Mouse (Mus musculus): ENCODE data around the gene Plekha3. TPM values are rescaled to one million over a fixed set of nuclear protein-coding genes. Genes with fewer than 3 reads are reported as not detected.

Plekha3 gene
- polyA plus RNA-seq, 1 experiment: 38.0 TPM

- no peak for TF ChIP-seq POLR2A (IDR thresholded peaks at IDR 0.05; ENCODE audit: insufficient read depth, low read length)
- H3K36me3 ChIP-seq (ENCODE audit: control insufficient read depth, insufficient read depth, low read length, poor library complexity, severe bottlenecking): peaks cover 38% of the 10 kb centered on the region
- H3K4me1 ChIP-seq (ENCODE audit: control insufficient read depth, insufficient read depth, low read length): no peaks in the 10 kb centered on the region
- no peak overlapping the region for H3K4me3 ChIP-seq (ENCODE audit: low read depth, low read length)
- H3K9ac ChIP-seq (ENCODE audit: low read depth, poor library complexity, severe bottlenecking): no peak overlapping the region
- no peak overlapping the region for H3K27ac ChIP-seq (ENCODE audit: insufficient read depth, low read length)
- no peaks in the 10 kb centered on the region for H3K9me3 ChIP-seq (replicated peaks; ENCODE audit: control insufficient read depth, insufficient read depth, low read length, poor library complexity, severe bottlenecking)
- no peaks in the 10 kb centered on the region for H3K27me3 ChIP-seq (ENCODE audit: control insufficient read depth, insufficient read depth, low read length, poor library complexity, severe bottlenecking)
Measured at GRCm38 (mm10) chr2:76682301-76682700, 7.2 kb downstream of the Plekha3 start.

- TF ChIP-seq EP300 (IDR thresholded peaks at IDR 0.05; ENCODE audit: insufficient read depth, low read depth, low read length) (no peak), POLR2A (IDR thresholded peaks at IDR 0.05; ENCODE audit: insufficient read depth, low read length) (no peak), CTCF (IDR thresholded peaks at IDR 0.05; ENCODE audit: low read depth, low read length) (no peak)
- Histone ChIP-seq H3K4me3 (ENCODE audit: low read depth, low read length) (no peak overlapping the region), H3K9me3 (replicated peaks; ENCODE audit: control insufficient read depth, insufficient read depth, low read length, poor library complexity, severe bottlenecking) (no peaks in the 10 kb centered on the region), H3K9ac (ENCODE audit: low read depth, poor library complexity, severe bottlenecking) (no peak overlapping the region), H3K27ac (ENCODE audit: insufficient read depth, low read length) (no peak overlapping the region), H3K4me1 (ENCODE audit: control insufficient read depth, insufficient read depth, low read length) (no peaks in the 10 kb centered on the region), H3K36me3 (ENCODE audit: control insufficient read depth, insufficient read depth, low read length, poor library complexity, severe bottlenecking) (peaks cover 47% of the 10 kb centered on the region), H3K27me3 (ENCODE audit: control insufficient read depth, insufficient read depth, low read length, poor library complexity, severe bottlenecking) (no peaks in the 10 kb centered on the region)
Measured at GRCm38 (mm10) chr2:76686986-76687385, 11.9 kb downstream of the Plekha3 start.

GRCm38 (mm10) chr2:76687608-76688007 is 12.5 kb downstream of the Plekha3 start:
- peaks cover 51% of the 10 kb centered on the region for H3K36me3 ChIP-seq (ENCODE audit: control insufficient read depth, insufficient read depth, low read length, poor library complexity, severe bottlenecking)
- no peaks in the 10 kb centered on the region for H3K27me3 ChIP-seq (ENCODE audit: control insufficient read depth, insufficient read depth, low read length, poor library complexity, severe bottlenecking)
- no peaks in the 10 kb centered on the region for H3K4me1 ChIP-seq (ENCODE audit: control insufficient read depth, insufficient read depth, low read length)
- H3K9me3 ChIP-seq (replicated peaks; ENCODE audit: control insufficient read depth, insufficient read depth, low read length, poor library complexity, severe bottlenecking): no peaks in the 10 kb centered on the region
- TF ChIP-seq EP300 (IDR thresholded peaks at IDR 0.05; ENCODE audit: insufficient read depth, low read depth, low read length) (no peak), CTCF (IDR thresholded peaks at IDR 0.05; ENCODE audit: low read depth, low read length) (no peak), POLR2A (IDR thresholded peaks at IDR 0.05; ENCODE audit: insufficient read depth, low read length) (no peak)
- no peak overlapping the region for H3K4me3 ChIP-seq (ENCODE audit: low read depth, low read length)
- H3K9ac ChIP-seq (ENCODE audit: low read depth, poor library complexity, severe bottlenecking): no peak overlapping the region; the same call in 1 of the 2 replicates
- no peak overlapping the region for H3K27ac ChIP-seq (ENCODE audit: insufficient read depth, low read length)

GRCm38 (mm10) chr2:76688162-76688561 is 13.1 kb downstream of the Plekha3 start:
- TF ChIP-seq CTCF (IDR thresholded peaks at IDR 0.05; ENCODE audit: low read depth, low read length): no peak
- TF ChIP-seq POLR2A (IDR thresholded peaks at IDR 0.05; ENCODE audit: insufficient read depth, low read length): no peak
- no peak for TF ChIP-seq EP300 (IDR thresholded peaks at IDR 0.05; ENCODE audit: insufficient read depth, low read depth, low read length)
- H3K4me3 ChIP-seq (ENCODE audit: low read depth, low read length): no peak overlapping the region
- no peaks in the 10 kb centered on the region for H3K9me3 ChIP-seq (replicated peaks; ENCODE audit: control insufficient read depth, insufficient read depth, low read length, poor library complexity, severe bottlenecking)
- no peak overlapping the region for H3K9ac ChIP-seq (ENCODE audit: low read depth, poor library complexity, severe bottlenecking)
- no peaks in the 10 kb centered on the region for H3K4me1 ChIP-seq (ENCODE audit: control insufficient read depth, insufficient read depth, low read length)
- no peak overlapping the region for H3K27ac ChIP-seq (ENCODE audit: insufficient read depth, low read length)
- H3K36me3 ChIP-seq (ENCODE audit: control insufficient read depth, insufficient read depth, low read length, poor library complexity, severe bottlenecking): peaks cover 53% of the 10 kb centered on the region
- no peaks in the 10 kb centered on the region for H3K27me3 ChIP-seq (ENCODE audit: control insufficient read depth, insufficient read depth, low read length, poor library complexity, severe bottlenecking)

GRCm38 (mm10) chr2:76690436-76691204 is 15.5 kb downstream of the Plekha3 start:
- Histone ChIP-seq H3K4me3 (ENCODE audit: low read depth, low read length) (no peak overlapping the region), H3K27ac (ENCODE audit: insufficient read depth, low read length) (no peak overlapping the region), H3K9me3 (replicated peaks; ENCODE audit: control insufficient read depth, insufficient read depth, low read length, poor library complexity, severe bottlenecking) (no peaks in the 10 kb centered on the region), H3K9ac (ENCODE audit: low read depth, poor library complexity, severe bottlenecking) (no peak overlapping the region), H3K4me1 (ENCODE audit: control insufficient read depth, insufficient read depth, low read length) (no peaks in the 10 kb centered on the region), H3K36me3 (ENCODE audit: control insufficient read depth, insufficient read depth, low read length, poor library complexity, severe bottlenecking) (peaks cover 66% of the 10 kb centered on the region), H3K27me3 (ENCODE audit: control insufficient read depth, insufficient read depth, low read length, poor library complexity, severe bottlenecking) (no peaks in the 10 kb centered on the region)
- TF ChIP-seq CTCF (IDR thresholded peaks at IDR 0.05; ENCODE audit: low read depth, low read length) (no peak), EP300 (IDR thresholded peaks at IDR 0.05; ENCODE audit: insufficient read depth, low read depth, low read length) (no peak), POLR2A (IDR thresholded peaks at IDR 0.05; ENCODE audit: insufficient read depth, low read length) (no peak)

GRCm38 (mm10) chr2:76693765-76694164 is 18.7 kb downstream of the Plekha3 start:
- no peak overlapping the region for H3K9ac ChIP-seq (ENCODE audit: low read depth, poor library complexity, severe bottlenecking)
- TF ChIP-seq POLR2A (IDR thresholded peaks at IDR 0.05; ENCODE audit: insufficient read depth, low read length) (no peak), CTCF (IDR thresholded peaks at IDR 0.05; ENCODE audit: low read depth, low read length) (no peak), EP300 (IDR thresholded peaks at IDR 0.05; ENCODE audit: insufficient read depth, low read depth, low read length) (no peak)
- peaks cover 54% of the 10 kb centered on the region for H3K36me3 ChIP-seq (ENCODE audit: control insufficient read depth, insufficient read depth, low read length, poor library complexity, severe bottlenecking)
- no peaks in the 10 kb centered on the region for H3K4me1 ChIP-seq (ENCODE audit: control insufficient read depth, insufficient read depth, low read length)
- no peaks in the 10 kb centered on the region for H3K27me3 ChIP-seq (ENCODE audit: control insufficient read depth, insufficient read depth, low read length, poor library complexity, severe bottlenecking)
- no peaks in the 10 kb centered on the region for H3K9me3 ChIP-seq (replicated peaks; ENCODE audit: control insufficient read depth, insufficient read depth, low read length, poor library complexity, severe bottlenecking)
- H3K4me3 ChIP-seq (ENCODE audit: low read depth, low read length): no peak overlapping the region
- no peak overlapping the region for H3K27ac ChIP-seq (ENCODE audit: insufficient read depth, low read length)
